Mouse (Mus musculus) forebrain, embryonic 12.5 days (tissue): ENCODE data around the gene Uqcc2. TPM values are rescaled to one million over a fixed set of nuclear protein-coding genes. Genes with fewer than 3 reads are reported as not detected.

ENCODE experiments used
- ATAC-seq: fragments of 200-750 bp; cut with Nextera tagmentation; 2 replicates; pipeline ENCODE4 v1.8.0; 2017; ENCODE audit warnings: moderate TSS enrichment; ENCODE audit not compliant: low FRiP score
- H3K27ac ChIP-seq: fragments of 300-500 bp; sonication (generic); 2 replicates; pipeline ENCODE4 v1.5.1; 2016; ENCODE audit warnings: mild to moderate bottlenecking
- H3K27me3 ChIP-seq: fragments of 300-500 bp; sonication (generic); 2 replicates; pipeline ENCODE4 v1.6.1; 2016; ENCODE audit warnings: mild to moderate bottlenecking
- H3K36me3 ChIP-seq: fragments of 300-500 bp; sonication (generic); replicated peaks from 2 replicates; pipeline ENCODE4 v1.6.1; 2016; ENCODE audit warnings: mild to moderate bottlenecking
- H3K4me1 ChIP-seq: fragments of 300-500 bp; sonication (generic); 2 replicates; pipeline ENCODE4 v1.6.1; 2016
- H3K4me2 ChIP-seq: fragments of 300-500 bp; sonication (generic); 2 replicates; pipeline ENCODE4 v1.6.1; 2016; ENCODE audit warnings: mild to moderate bottlenecking, moderate library complexity
- H3K4me3 ChIP-seq: fragments of 300-500 bp; sonication (generic); replicated peaks from 2 replicates; pipeline ENCODE4 v1.5.1; 2016; ENCODE audit warnings: mild to moderate bottlenecking
- H3K9ac ChIP-seq: fragments of 300-500 bp; sonication (generic); 2 replicates; pipeline ENCODE4 v1.6.1; 2016; ENCODE audit warnings: mild to moderate bottlenecking
- H3K9me3 ChIP-seq: fragments of 300-500 bp; sonication (generic); 2 replicates; pipeline ENCODE4 v1.6.1; 2016
- WGBS: fragments of 180-500 bp; shearing (Covaris S2); methylation state at CpG from one replicate; pipeline ENCODE4 v1.1.7; 2016; 5-methylcytosine and 5-hydroxymethylcytosine counted together
- polyA plus RNA-seq: library from polyadenylated mRNA; unstranded; fragments of >200 nt; fragmentation: Nextera tagmentation; extraction: Ambion mirVana; gene quantifications from 2 replicates; pipeline ENCODE4 v1.2.1, GENCODE M21; 2016

Uqcc2 gene
- polyA plus RNA-seq, 1 experiment from 2014 or later: 306 TPM

DNA sequence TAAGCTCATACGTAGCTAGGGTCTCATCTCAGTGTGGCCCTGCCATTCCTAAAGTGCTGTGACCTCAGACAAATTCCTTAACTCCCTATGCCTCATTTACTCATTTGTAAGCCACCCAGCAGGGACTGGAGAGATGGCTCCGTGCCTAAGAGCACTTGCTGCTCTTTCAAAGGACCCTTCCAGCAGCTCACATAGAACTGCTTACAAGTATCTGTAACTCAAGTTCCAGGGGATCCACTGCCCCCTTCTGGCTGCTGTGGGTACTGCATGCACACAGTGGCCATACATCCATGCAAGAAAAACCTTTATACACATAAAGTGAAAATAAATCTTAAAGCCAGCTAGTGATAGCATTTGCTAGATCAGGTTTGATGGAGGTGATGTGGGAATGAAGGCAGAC is 48.0 kb downstream of the Uqcc2 start:
- no peak overlapping the region for H3K9ac ChIP-seq
- no peaks in the 10 kb centered on the region for H3K9me3 ChIP-seq
- no peaks in the 10 kb centered on the region; the same call in 1 of the 2 replicates for H3K4me1 ChIP-seq
- no peaks in the 10 kb centered on the region for H3K36me3 ChIP-seq
- H3K4me3 ChIP-seq: no peak overlapping the region
- no peak overlapping the region for H3K27ac ChIP-seq
- H3K4me2 ChIP-seq: no peak overlapping the region
- 52% methylated on average over 2 of the region's 2 CpGs for WGBS
- no peak for ATAC-seq
- no peaks in the 10 kb centered on the region for H3K27me3 ChIP-seq

DNA sequence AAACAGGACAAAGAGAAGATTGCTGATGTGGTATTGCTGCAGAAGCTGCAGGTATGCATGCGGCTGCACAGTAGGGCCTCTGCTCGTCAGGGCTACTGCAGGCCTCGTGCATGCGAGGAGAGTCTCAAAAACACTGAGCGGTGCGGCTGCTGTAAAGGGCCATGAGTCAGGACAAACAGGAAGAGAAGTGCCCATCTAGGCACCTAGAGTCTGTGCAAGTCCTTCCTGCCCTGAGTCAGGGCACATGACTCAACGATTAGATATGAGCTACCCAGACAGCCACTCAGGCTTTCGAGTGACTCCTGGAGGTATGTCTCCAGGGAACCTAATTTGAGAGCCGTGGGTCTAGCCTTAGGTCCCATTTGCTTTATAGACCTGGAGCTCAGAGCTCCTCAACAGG is 50.1 kb downstream of the Uqcc2 start:
- Histone ChIP-seq H3K9ac (no peak overlapping the region), H3K27ac (no peak overlapping the region), H3K36me3 (no peaks in the 10 kb centered on the region), H3K9me3 (no peaks in the 10 kb centered on the region), H3K4me1 (no peaks in the 10 kb centered on the region; the same call in 1 of the 2 replicates), H3K4me3 (no peak overlapping the region), H3K27me3 (no peaks in the 10 kb centered on the region), H3K4me2 (no peak overlapping the region)
- no peak for ATAC-seq
- 85% methylated on average over 9 of the region's 9 CpGs for WGBS

DNA sequence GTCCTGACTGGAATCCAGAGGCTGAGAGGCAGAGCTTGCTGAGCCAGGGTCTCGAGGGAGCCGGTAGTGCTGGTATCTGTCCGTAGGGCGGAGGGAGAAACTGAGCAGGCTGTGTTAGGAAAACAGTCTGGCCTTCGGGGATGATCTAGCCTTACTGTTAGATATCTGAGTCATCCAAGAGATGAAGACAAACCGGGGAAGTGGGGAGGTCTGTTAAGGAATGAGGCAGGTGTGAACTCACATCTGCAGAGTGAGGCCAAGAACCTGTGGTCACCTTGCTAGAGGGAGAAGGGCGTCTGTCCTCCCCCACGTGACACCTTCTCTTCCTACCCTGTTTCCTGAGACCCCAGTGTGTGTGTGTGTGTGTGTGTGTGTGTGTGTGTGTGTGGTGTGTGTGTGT is 50.9 kb downstream of the Uqcc2 start:
- Histone ChIP-seq H3K27me3 (no peaks in the 10 kb centered on the region), H3K4me1 (no peaks in the 10 kb centered on the region; the same call in 1 of the 2 replicates), H3K27ac (no peak overlapping the region), H3K4me2 (no peak overlapping the region), H3K9ac (no peak overlapping the region), H3K36me3 (no peaks in the 10 kb centered on the region), H3K4me3 (no peak overlapping the region), H3K9me3 (peaks cover 3% of the 10 kb centered on the region; the same call in 1 of the 2 replicates)
- WGBS: 79% methylated on average over 8 of the region's 8 CpGs
- ATAC-seq: no peak

DNA sequence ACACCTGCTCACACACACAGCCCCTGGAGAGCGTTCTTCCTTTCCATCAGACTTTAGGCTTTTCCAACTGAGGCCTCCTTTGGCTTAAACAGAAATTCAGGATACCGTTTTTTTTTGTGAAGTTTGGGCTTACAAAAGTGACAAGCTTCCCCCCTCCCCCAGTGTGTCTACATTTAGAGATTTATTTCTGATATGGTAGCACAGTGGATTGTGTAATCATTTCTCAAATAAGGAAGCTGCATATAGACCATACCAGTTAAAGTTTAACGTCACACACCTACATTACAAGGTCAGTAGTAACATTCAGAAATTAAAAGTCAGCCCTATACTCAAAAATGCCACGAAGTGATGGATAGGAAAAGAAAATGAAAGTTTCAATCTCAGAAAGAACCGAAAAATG is 51.8 kb downstream of the Uqcc2 start:
- H3K4me3 ChIP-seq: no peak overlapping the region
- H3K9me3 ChIP-seq: peaks cover 4% of the 10 kb centered on the region; the same call in 1 of the 2 replicates
- H3K27ac ChIP-seq: no peak overlapping the region
- 86% methylated on average over 5 of the region's 5 CpGs for WGBS
- no peaks in the 10 kb centered on the region for H3K27me3 ChIP-seq
- no peak overlapping the region for H3K9ac ChIP-seq
- no peaks in the 10 kb centered on the region for H3K36me3 ChIP-seq
- H3K4me2 ChIP-seq: no peak overlapping the region
- ATAC-seq: no peak
- no peaks in the 10 kb centered on the region for H3K4me1 ChIP-seq

DNA sequence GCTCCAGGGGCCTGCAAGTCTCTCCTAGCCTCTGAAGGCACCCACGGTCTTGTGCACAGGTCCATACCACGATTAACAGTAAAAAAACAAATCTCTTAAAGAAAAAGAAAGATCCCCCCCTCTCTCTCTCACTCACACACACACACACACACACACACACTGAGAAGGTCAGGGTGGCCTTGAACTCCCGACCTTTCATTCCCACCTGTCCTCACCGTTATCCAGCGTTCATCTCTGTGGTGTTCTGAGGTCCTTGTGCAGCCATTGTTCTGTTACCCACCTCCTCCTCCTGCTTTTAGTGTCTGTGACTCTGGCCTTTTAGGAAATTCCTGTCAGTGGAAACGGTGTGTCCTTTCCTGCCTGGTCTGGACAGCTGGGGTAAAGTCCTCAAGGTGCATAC is 55.2 kb downstream of the Uqcc2 start:
- Histone ChIP-seq H3K4me3 (no peak overlapping the region), H3K9me3 (peaks cover 4% of the 10 kb centered on the region; the same call in 1 of the 2 replicates), H3K9ac (no peak overlapping the region), H3K36me3 (no peaks in the 10 kb centered on the region), H3K27ac (no peak overlapping the region), H3K27me3 (no peaks in the 10 kb centered on the region), H3K4me1 (no peaks in the 10 kb centered on the region), H3K4me2 (no peak overlapping the region)
- no peak for ATAC-seq
- WGBS: 83% methylated on average over 6 of the region's 6 CpGs

DNA sequence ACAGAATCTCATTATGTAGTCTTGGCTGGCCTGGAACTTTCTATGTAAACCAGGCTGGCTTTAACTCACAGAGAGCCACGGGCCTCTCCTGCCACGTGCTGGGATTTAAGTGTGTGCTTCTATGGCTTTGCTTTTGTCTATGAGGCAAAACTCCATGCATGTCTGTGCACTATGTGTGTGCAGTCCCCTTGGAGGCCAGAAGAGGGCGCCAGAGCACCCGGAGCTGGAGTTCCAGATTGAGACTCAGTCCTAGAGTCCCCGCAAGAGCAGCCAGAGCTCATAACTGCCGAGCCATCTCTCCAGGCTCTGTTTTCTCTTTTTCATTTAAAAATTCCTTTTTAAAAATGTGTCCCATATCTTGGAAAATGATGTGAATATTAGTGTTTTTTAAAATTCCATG is 55.8 kb downstream of the Uqcc2 start:
- no peaks in the 10 kb centered on the region for H3K36me3 ChIP-seq
- peaks cover 4% of the 10 kb centered on the region; the same call in 1 of the 2 replicates for H3K9me3 ChIP-seq
- H3K4me3 ChIP-seq: no peak overlapping the region
- no peak for ATAC-seq
- no peak overlapping the region for H3K27ac ChIP-seq
- H3K4me1 ChIP-seq: no peaks in the 10 kb centered on the region
- no peak overlapping the region for H3K9ac ChIP-seq
- WGBS: 83% methylated on average over 6 of the region's 6 CpGs
- no peak overlapping the region for H3K4me2 ChIP-seq
- H3K27me3 ChIP-seq: no peaks in the 10 kb centered on the region

DNA sequence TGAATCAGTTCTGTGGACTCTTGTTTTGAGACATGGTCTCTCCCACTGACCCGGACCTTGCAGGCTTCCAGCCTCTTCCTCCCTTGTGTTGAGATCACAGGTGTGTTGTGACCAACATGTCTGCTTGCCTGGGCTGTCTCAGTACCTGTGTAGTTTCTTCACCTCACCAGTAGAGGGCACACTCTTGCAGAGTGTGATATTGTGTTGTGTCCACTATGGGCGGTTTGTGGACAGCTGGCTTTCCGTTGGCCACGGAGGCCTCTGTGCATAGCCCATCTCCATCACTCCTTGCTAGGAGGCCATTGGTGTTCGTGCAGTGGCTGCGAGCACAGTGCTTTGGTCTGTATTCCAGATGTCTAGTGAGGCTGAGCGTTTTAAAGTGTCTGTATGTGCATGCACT is 56.6 kb downstream of the Uqcc2 start:
- no peak overlapping the region for H3K4me2 ChIP-seq
- WGBS: 98% methylated on average over 7 of the region's 7 CpGs
- no peaks in the 10 kb centered on the region for H3K27me3 ChIP-seq
- H3K9ac ChIP-seq: no peak overlapping the region
- ATAC-seq: no peak
- no peak overlapping the region for H3K4me3 ChIP-seq
- no peak overlapping the region for H3K27ac ChIP-seq
- H3K36me3 ChIP-seq: no peaks in the 10 kb centered on the region
- H3K4me1 ChIP-seq: no peaks in the 10 kb centered on the region
- peaks cover 4% of the 10 kb centered on the region; the same call in 1 of the 2 replicates for H3K9me3 ChIP-seq

DNA sequence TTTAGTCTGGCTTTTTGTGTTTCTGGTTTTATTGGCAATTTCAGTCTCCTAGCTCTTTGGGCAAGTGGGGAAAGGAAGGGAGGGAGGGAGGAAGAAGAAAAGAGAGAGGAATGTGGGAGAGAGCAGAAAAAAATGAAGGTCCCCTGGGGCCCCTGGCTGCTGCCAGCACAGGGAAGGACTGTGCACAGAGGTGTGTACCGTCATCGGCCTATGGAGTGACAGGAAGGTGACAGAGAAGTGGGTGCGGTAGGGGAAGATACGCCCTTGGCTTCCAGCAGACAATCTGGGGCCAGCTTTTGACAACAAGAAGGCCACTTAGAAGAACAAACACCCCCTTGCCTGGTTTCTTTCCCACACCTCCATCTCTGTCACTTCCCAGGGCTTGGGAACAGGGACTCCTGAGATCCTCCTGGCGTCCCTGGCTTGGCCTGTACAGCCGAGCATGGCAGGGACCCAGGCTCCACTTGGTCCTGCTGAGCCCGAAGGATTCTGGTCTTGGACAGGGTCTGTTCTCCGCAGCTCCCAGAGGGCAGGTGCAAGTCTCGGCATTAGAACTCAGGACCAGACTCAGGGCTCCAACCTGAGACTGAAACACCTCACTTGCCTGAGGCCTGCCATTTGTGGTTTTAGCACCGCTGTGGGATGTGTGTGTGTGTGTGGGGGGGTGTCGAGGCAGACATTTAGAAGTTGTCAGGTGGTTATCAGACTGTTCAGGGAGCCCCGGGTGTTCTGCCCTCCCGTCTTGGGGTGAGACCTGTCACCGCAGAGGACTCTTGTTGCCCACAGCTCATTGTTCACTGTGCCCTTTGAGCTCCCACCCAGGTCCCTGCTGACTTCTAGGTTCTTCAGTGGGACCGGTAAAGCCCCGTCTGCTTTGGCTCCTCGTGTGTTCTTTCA is 58.6 kb downstream of the Uqcc2 start:
- no peaks in the 10 kb centered on the region for H3K27me3 ChIP-seq
- peaks cover 4% of the 10 kb centered on the region; the same call in 1 of the 2 replicates for H3K9me3 ChIP-seq
- no peaks in the 10 kb centered on the region for H3K4me1 ChIP-seq
- no peak overlapping the region for H3K4me2 ChIP-seq
- 84% methylated on average over 17 of the region's 17 CpGs for WGBS
- no peak overlapping the region for H3K4me3 ChIP-seq
- no peaks in the 10 kb centered on the region for H3K36me3 ChIP-seq
- ATAC-seq: no peak
- H3K9ac ChIP-seq: no peak overlapping the region
- no peak overlapping the region for H3K27ac ChIP-seq

DNA sequence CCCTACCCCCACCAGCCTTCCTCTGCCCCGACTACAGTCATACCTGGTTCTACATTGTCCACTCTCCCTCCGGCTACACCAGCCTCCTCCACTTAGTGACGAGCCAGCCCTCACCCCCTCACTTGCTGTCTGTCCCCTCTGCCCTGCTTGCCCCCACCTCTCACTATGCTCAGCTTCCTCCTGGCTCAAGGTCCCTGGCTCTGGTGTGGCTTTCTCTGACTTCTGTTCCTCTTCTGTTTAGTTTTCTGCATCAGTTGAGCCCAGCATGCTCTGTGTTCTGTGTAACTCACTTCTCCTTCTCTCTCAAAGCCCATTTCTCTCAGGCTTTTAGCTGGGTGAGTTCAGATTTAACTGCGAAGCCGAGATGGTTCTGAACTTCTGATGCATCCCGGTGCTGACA is 59.5 kb downstream of the Uqcc2 start:
- Histone ChIP-seq H3K36me3 (no peaks in the 10 kb centered on the region), H3K27ac (no peak overlapping the region), H3K9me3 (peaks cover 4% of the 10 kb centered on the region; the same call in 1 of the 2 replicates), H3K4me2 (no peak overlapping the region), H3K4me3 (no peak overlapping the region), H3K27me3 (no peaks in the 10 kb centered on the region), H3K9ac (no peak overlapping the region), H3K4me1 (peaks cover 8% of the 10 kb centered on the region; the same call in 1 of the 2 replicates)
- WGBS: 82% methylated on average over 6 of the region's 6 CpGs
- no peak for ATAC-seq

DNA sequence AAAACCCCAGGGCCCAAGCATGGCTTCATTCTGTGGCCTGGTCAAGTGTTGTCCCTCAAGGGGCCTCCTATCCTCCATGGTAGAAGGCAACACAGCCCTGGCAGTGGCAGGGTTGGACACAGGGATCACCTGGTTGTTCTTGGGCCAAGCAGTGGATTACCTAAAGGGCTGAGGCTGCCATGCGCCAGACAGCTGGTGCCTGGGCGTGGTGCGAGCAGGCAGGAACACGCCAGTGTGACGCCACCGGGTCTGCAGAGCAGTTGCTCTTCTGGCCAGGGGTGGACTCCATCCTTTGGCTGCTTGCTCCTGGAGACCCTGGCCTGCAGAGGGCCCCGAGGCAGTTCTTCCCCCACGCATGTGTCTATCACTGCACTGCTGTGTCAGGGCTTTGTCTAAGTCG is 59.9 kb downstream of the Uqcc2 start:
- Histone ChIP-seq H3K4me3 (no peak overlapping the region), H3K9ac (no peak overlapping the region), H3K4me2 (no peak overlapping the region), H3K36me3 (no peaks in the 10 kb centered on the region), H3K27me3 (no peaks in the 10 kb centered on the region), H3K27ac (no peak overlapping the region), H3K9me3 (peaks cover 4% of the 10 kb centered on the region; the same call in 1 of the 2 replicates), H3K4me1 (peaks cover 10% of the 10 kb centered on the region; the same call in 1 of the 2 replicates)
- ATAC-seq: no peak
- WGBS: 73% methylated on average over 9 of the region's 9 CpGs

DNA sequence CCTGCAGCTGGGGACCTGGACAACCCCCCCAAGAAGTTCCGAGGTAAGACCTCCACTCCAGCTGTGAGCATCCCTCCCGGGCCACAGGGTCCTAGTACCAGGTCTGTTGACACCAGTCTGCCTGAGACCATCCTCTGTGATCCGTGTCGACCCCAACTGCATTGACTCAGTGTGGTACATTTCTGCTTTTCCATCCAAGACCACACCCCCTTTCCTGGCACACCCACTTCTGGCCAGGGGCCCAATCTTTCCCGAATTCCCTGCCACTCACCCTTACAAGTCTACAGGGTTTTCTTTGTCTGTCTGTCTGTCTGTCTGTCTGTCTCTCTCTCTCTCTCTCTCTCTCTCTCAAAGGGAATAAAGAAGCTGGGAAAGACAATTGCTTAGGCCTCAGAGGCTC is 60.6 kb downstream of the Uqcc2 start:
- 87% methylated on average over 5 of the region's 5 CpGs for WGBS

More for the DNA sequence above, 60.6 kb downstream of the Uqcc2 start:
- no peaks in the 10 kb centered on the region for H3K36me3 ChIP-seq
- H3K9ac ChIP-seq: no peak overlapping the region
- no peak overlapping the region for H3K27ac ChIP-seq
- H3K4me3 ChIP-seq: no peak overlapping the region
- H3K4me2 ChIP-seq: no peak overlapping the region
- H3K9me3 ChIP-seq: peaks cover 4% of the 10 kb centered on the region; the same call in 1 of the 2 replicates
- peaks cover 10% of the 10 kb centered on the region; the same call in 1 of the 2 replicates for H3K4me1 ChIP-seq
- H3K27me3 ChIP-seq: no peaks in the 10 kb centered on the region
- no peak for ATAC-seq
